Mouse (Mus musculus): ENCODE results near the gene Isg20l2. TPM values are rescaled to one million over a fixed set of nuclear protein-coding genes. Genes with fewer than 3 reads are reported as not detected.

The Isg20l2 gene
- polyA plus RNA-seq, 1 experiment, result 19.4 TPM

GRCm38 (mm10) chr3:87948378-87949265 lies 18.5 kb downstream of the Isg20l2 start, which contains the start of gene Crabp2:
Crabp2 (plus strand) TSS chr3:87948666.
- no peaks in the 10 kb centered on the region for H3K36me3 ChIP-seq (ENCODE audit: control insufficient read depth, insufficient read depth)
- H3K4me2 ChIP-seq (ENCODE audit: low read depth), result peak within 1 kb of the TSS; percentile 76
- H3K4me3 ChIP-seq, result peak within 1 kb of the TSS; percentile 25
- no peak within 1 kb of the TSS for H3ac ChIP-seq (ENCODE audit: control insufficient read depth, insufficient read length)
- no peaks in the 10 kb centered on the region for H3K79me2 ChIP-seq (ENCODE audit: control insufficient read depth, insufficient read depth)
- H3K27me3 ChIP-seq (ENCODE audit: control insufficient read depth, insufficient read depth, insufficient read length), result no peaks in the 10 kb centered on the region
- no peak for TF ChIP-seq REST (IDR thresholded peaks at IDR 0.05; ENCODE audit: insufficient read depth, insufficient read length)
- TF ChIP-seq MYOD1 (IDR thresholded peaks at IDR 0.05; ENCODE audit: control insufficient read depth in 1 of 3, insufficient read length in 2 of 3, low read depth in 2 of 3), result no peak
- TF ChIP-seq POLR2A (IDR thresholded peaks at IDR 0.05; ENCODE audit: insufficient read length, low read depth), result peak; percentile 46
- TF ChIP-seq POLR2AphosphoS2 (IDR thresholded peaks at IDR 0.05; ENCODE audit: insufficient read length, low read depth), result no peak
- no peak for TF ChIP-seq SRF (IDR thresholded peaks at IDR 0.05; ENCODE audit: control insufficient read depth, insufficient read length, low read depth)
- no peak for TF ChIP-seq USF1 (IDR thresholded peaks at IDR 0.05; ENCODE audit: low read depth)
- TF ChIP-seq CEBPB (IDR thresholded peaks at IDR 0.05; ENCODE audit: insufficient read depth, poor library complexity, severe bottlenecking), result no peak
- no peak for TF ChIP-seq MYOG (IDR thresholded peaks at IDR 0.05; ENCODE audit: control insufficient read depth in 1 of 3, insufficient read depth in 1 of 3, insufficient read length in 2 of 3, low read depth in 2 of 3)

- no peaks in the 10 kb centered on the region for H3K79me2 ChIP-seq (ENCODE audit: control insufficient read depth, insufficient read depth)
- no peaks in the 10 kb centered on the region for H3K27me3 ChIP-seq (ENCODE audit: control insufficient read depth, insufficient read depth, insufficient read length)
- TF ChIP-seq E2F4 (IDR thresholded peaks at IDR 0.05; ENCODE audit: insufficient read depth) (no peak), SRF (IDR thresholded peaks at IDR 0.05; ENCODE audit: control insufficient read depth, insufficient read length, low read depth) (no peak), MAX (IDR thresholded peaks at IDR 0.05; ENCODE audit: low read depth) (no peak), MYOD1 (IDR thresholded peaks at IDR 0.05; ENCODE audit: control insufficient read depth in 1 of 3, insufficient read length in 2 of 3, low read depth in 2 of 3) (peak in 2 of 3 experiments; percentile 70 to 74), POLR2A (IDR thresholded peaks at IDR 0.05; ENCODE audit: insufficient read length, low read depth) (peak; percentile 34), POLR2AphosphoS2 (IDR thresholded peaks at IDR 0.05; ENCODE audit: insufficient read length, low read depth) (no peak), REST (IDR thresholded peaks at IDR 0.05; ENCODE audit: insufficient read depth, insufficient read length) (no peak), MYOG (IDR thresholded peaks at IDR 0.05; ENCODE audit: control insufficient read depth in 1 of 3, insufficient read depth in 1 of 3, insufficient read length in 2 of 3, low read depth in 2 of 3) (peak in 2 of 3 experiments; percentile 61 to 84), TCF12 (IDR thresholded peaks at IDR 0.05; ENCODE audit: insufficient read depth, poor library complexity, severe bottlenecking) (no peak), TCF3 (IDR thresholded peaks at IDR 0.05; ENCODE audit: insufficient read length, low read depth) (peak; percentile 1), CEBPB (IDR thresholded peaks at IDR 0.05; ENCODE audit: insufficient read depth, poor library complexity, severe bottlenecking) (no peak), USF1 (IDR thresholded peaks at IDR 0.05; ENCODE audit: low read depth) (no peak)
- peak overlapping the region; percentile 76 for H3K4me2 ChIP-seq (ENCODE audit: low read depth)
- H3K4me3 ChIP-seq, result peak overlapping the region; percentile 25
- no peaks in the 10 kb centered on the region for H3K36me3 ChIP-seq (ENCODE audit: control insufficient read depth, insufficient read depth)
- no peak overlapping the region for H3ac ChIP-seq (ENCODE audit: control insufficient read depth, insufficient read length)
Measured at GRCm38 (mm10) chr3:87949266-87949954, 19.3 kb downstream of the Isg20l2 start.

- H3ac ChIP-seq (ENCODE audit: control insufficient read depth, insufficient read length), result no peak overlapping the region
- H3K4me2 ChIP-seq (ENCODE audit: low read depth), result peak overlapping the region; percentile 76
- H3K4me3 ChIP-seq, result peak overlapping the region; percentile 25
- H3K36me3 ChIP-seq (ENCODE audit: control insufficient read depth, insufficient read depth), result no peaks in the 10 kb centered on the region
- H3K27me3 ChIP-seq (ENCODE audit: control insufficient read depth, insufficient read depth, insufficient read length), result no peaks in the 10 kb centered on the region
- H3K79me2 ChIP-seq (ENCODE audit: control insufficient read depth, insufficient read depth), result no peaks in the 10 kb centered on the region
- TF ChIP-seq REST (IDR thresholded peaks at IDR 0.05; ENCODE audit: insufficient read depth, insufficient read length) (no peak), POLR2AphosphoS2 (IDR thresholded peaks at IDR 0.05; ENCODE audit: insufficient read length, low read depth) (no peak), E2F4 (IDR thresholded peaks at IDR 0.05; ENCODE audit: insufficient read depth) (no peak), POLR2A (IDR thresholded peaks at IDR 0.05; ENCODE audit: insufficient read length, low read depth) (no peak), SRF (IDR thresholded peaks at IDR 0.05; ENCODE audit: control insufficient read depth, insufficient read length, low read depth) (no peak), MYOG (IDR thresholded peaks at IDR 0.05; ENCODE audit: control insufficient read depth in 1 of 3, insufficient read depth in 1 of 3, insufficient read length in 2 of 3, low read depth in 2 of 3) (no peak), USF1 (IDR thresholded peaks at IDR 0.05; ENCODE audit: low read depth) (no peak), MYOD1 (IDR thresholded peaks at IDR 0.05; ENCODE audit: control insufficient read depth in 1 of 3, insufficient read length in 2 of 3, low read depth in 2 of 3) (no peak), TCF3 (IDR thresholded peaks at IDR 0.05; ENCODE audit: insufficient read length, low read depth) (no peak), TCF12 (IDR thresholded peaks at IDR 0.05; ENCODE audit: insufficient read depth, poor library complexity, severe bottlenecking) (no peak), MAX (IDR thresholded peaks at IDR 0.05; ENCODE audit: low read depth) (no peak), CEBPB (IDR thresholded peaks at IDR 0.05; ENCODE audit: insufficient read depth, poor library complexity, severe bottlenecking) (no peak)
Measured at GRCm38 (mm10) chr3:87949955-87950515, 19.9 kb downstream of the Isg20l2 start.

GRCm38 (mm10) chr3:87951946-87952345 lies 21.8 kb downstream of the Isg20l2 start:
- no peaks in the 10 kb centered on the region for H3K79me2 ChIP-seq (ENCODE audit: control insufficient read depth, insufficient read depth)
- H3K36me3 ChIP-seq (ENCODE audit: control insufficient read depth, insufficient read depth), result no peaks in the 10 kb centered on the region
- no peak overlapping the region for H3K4me2 ChIP-seq (ENCODE audit: low read depth)
- H3K27me3 ChIP-seq (ENCODE audit: control insufficient read depth, insufficient read depth, insufficient read length), result no peaks in the 10 kb centered on the region
- TF ChIP-seq USF1 (IDR thresholded peaks at IDR 0.05; ENCODE audit: low read depth), result no peak
- TF ChIP-seq POLR2A (IDR thresholded peaks at IDR 0.05; ENCODE audit: insufficient read length, low read depth), result no peak
- no peak for TF ChIP-seq TCF12 (IDR thresholded peaks at IDR 0.05; ENCODE audit: insufficient read depth, poor library complexity, severe bottlenecking)
- no peak for TF ChIP-seq POLR2AphosphoS2 (IDR thresholded peaks at IDR 0.05; ENCODE audit: insufficient read length, low read depth)
- no peak for TF ChIP-seq MAX (IDR thresholded peaks at IDR 0.05; ENCODE audit: low read depth)
- no peak for TF ChIP-seq MYOD1 (IDR thresholded peaks at IDR 0.05; ENCODE audit: control insufficient read depth in 1 of 3, insufficient read length in 2 of 3, low read depth in 2 of 3)
- no peak for TF ChIP-seq E2F4 (IDR thresholded peaks at IDR 0.05; ENCODE audit: insufficient read depth)
- TF ChIP-seq CEBPB (IDR thresholded peaks at IDR 0.05; ENCODE audit: insufficient read depth, poor library complexity, severe bottlenecking), result no peak
- TF ChIP-seq TCF3 (IDR thresholded peaks at IDR 0.05; ENCODE audit: insufficient read length, low read depth), result no peak
- no peak for TF ChIP-seq SRF (IDR thresholded peaks at IDR 0.05; ENCODE audit: control insufficient read depth, insufficient read length, low read depth)
- TF ChIP-seq REST (IDR thresholded peaks at IDR 0.05; ENCODE audit: insufficient read depth, insufficient read length), result no peak
- TF ChIP-seq MYOG (IDR thresholded peaks at IDR 0.05; ENCODE audit: control insufficient read depth in 1 of 3, insufficient read depth in 1 of 3, insufficient read length in 2 of 3, low read depth in 2 of 3), result no peak
- no peak overlapping the region for H3ac ChIP-seq (ENCODE audit: control insufficient read depth, insufficient read length)
- no peak overlapping the region for H3K4me3 ChIP-seq
